Mouse (Mus musculus) limb, embryonic 10.5 days (tissue): ENCODE data around the gene Ano8. TPM values are rescaled to one million over a fixed set of nuclear protein-coding genes. Genes with fewer than 3 reads are reported as not detected.
"Not testable (repeated sequence)": the region's sequence is repeated elsewhere in the genome, so short reads cannot be mapped to it uniquely, and the experiment has no call there.

Experiments
- DNase-seq: peaks from one replicate; pipeline ENCODE4 v3.0.0-alpha.2; 2017; ENCODE audit warnings: low spot score
- H3K27ac ChIP-seq: fragments of 300-500 bp; sonication (generic); 2 replicates; pipeline ENCODE4 v1.5.1; 2016; ENCODE audit warnings: mild to moderate bottlenecking
- H3K27me3 ChIP-seq: fragments of 300-500 bp; sonication (generic); 2 replicates; pipeline ENCODE4 v1.6.1; 2016; ENCODE audit warnings: low read depth, mild to moderate bottlenecking; ENCODE audit not compliant: poor library complexity, severe bottlenecking
- H3K36me3 ChIP-seq: fragments of 300-500 bp; sonication (generic); 2 replicates; pipeline ENCODE4 v1.6.1; 2016; ENCODE audit warnings: mild to moderate bottlenecking, moderate library complexity
- H3K4me1 ChIP-seq: fragments of 300-500 bp; sonication (generic); 2 replicates; pipeline ENCODE4 v1.6.1; 2016
- H3K4me3 ChIP-seq: fragments of 300-500 bp; sonication (generic); 2 replicates; pipeline ENCODE4 v1.5.1; 2016; ENCODE audit warnings: mild to moderate bottlenecking, moderate library complexity
- H3K9me3 ChIP-seq: fragments of 300-500 bp; sonication (generic); replicated peaks from 2 replicates; pipeline ENCODE4 v1.6.1; 2016; ENCODE audit warnings: mild to moderate bottlenecking
- WGBS: fragments of 180-500 bp; shearing (Covaris S2); methylation state at CpG from one replicate; pipeline ENCODE4 v1.1.7; 2016; 5-methylcytosine and 5-hydroxymethylcytosine counted together
- polyA plus RNA-seq: library from polyadenylated mRNA; unstranded; fragments of >200 nt; fragmentation: Nextera tagmentation; extraction: Ambion mirVana; gene quantifications from 2 replicates; pipeline ENCODE4 v1.2.1, GENCODE M21; 2016

Ano8 gene
- 2.7 and 3.5 TPM in 2 replicates for polyA plus RNA-seq

- no peaks in the 10 kb centered on the region for H3K9me3 ChIP-seq
- H3K4me1 ChIP-seq = peaks cover 59% of the 10 kb centered on the region
- 6% methylated on average over 57 of the region's 58 CpGs for WGBS
- H3K27me3 ChIP-seq = peaks cover 20% of the 10 kb centered on the region
- H3K27ac ChIP-seq = peak within 1 kb of the TSS; percentile 97
- peak within 1 kb of the TSS; percentile 90 for H3K4me3 ChIP-seq
- H3K36me3 ChIP-seq = peaks cover 52% of the 10 kb centered on the region
- peak; percentile 90 for DNase-seq
These were observed at the start of gene Ano8 for GRCm38 (mm10) chr8:71485142-71486135. Ano8 (minus strand) TSS chr8:71485963.

GRCm38 (mm10) chr8:71534263-71534810 is 48.6 kb upstream of the Ano8 start:
- no peak overlapping the region for H3K4me3 ChIP-seq
- no peak overlapping the region for H3K27ac ChIP-seq
- H3K4me1 ChIP-seq = peaks cover 18% of the 10 kb centered on the region
- peaks cover 40% of the 10 kb centered on the region for H3K27me3 ChIP-seq
- DNase-seq = no peak
- no peaks in the 10 kb centered on the region for H3K36me3 ChIP-seq
- WGBS = 41% methylated on average over 3 of the region's 3 CpGs
- H3K9me3 ChIP-seq = no peaks in the 10 kb centered on the region

GRCm38 (mm10) chr8:71530735-71531467 is 45.1 kb upstream of the Ano8 start:
- H3K27me3 ChIP-seq = peaks cover 38% of the 10 kb centered on the region
- DNase-seq = not testable (repeated sequence)

GRCm38 (mm10) chr8:71528362-71529073 is 42.8 kb upstream of the Ano8 start:
- Histone ChIP-seq H3K4me3 (no peak overlapping the region), H3K9me3 (no peaks in the 10 kb centered on the region), H3K27ac (no peak overlapping the region), H3K36me3 (no peaks in the 10 kb centered on the region), H3K4me1 (peaks cover 23% of the 10 kb centered on the region), H3K27me3 (peaks cover 49% of the 10 kb centered on the region)
- DNase-seq = no peak
- 89% methylated on average over 11 of the region's 11 CpGs for WGBS

More at GRCm38 (mm10) chr8:71530735-71531467, 45.1 kb upstream of the Ano8 start:
- H3K4me3 ChIP-seq, H3K27ac ChIP-seq, H3K9me3 ChIP-seq, H3K36me3 ChIP-seq: not testable (repeated sequence)
- peaks cover 20% of the 10 kb centered on the region for H3K4me1 ChIP-seq
- WGBS = 76% methylated on average over 9 of the region's 12 CpGs

GRCm38 (mm10) chr8:71527162-71527870 is 41.6 kb upstream of the Ano8 start:
- peaks cover 60% of the 10 kb centered on the region for H3K27me3 ChIP-seq
- no peak overlapping the region for H3K4me3 ChIP-seq
- WGBS = 57% methylated on average over 3 of the region's 3 CpGs
- H3K9me3 ChIP-seq = no peaks in the 10 kb centered on the region
- no peaks in the 10 kb centered on the region for H3K36me3 ChIP-seq
- H3K27ac ChIP-seq = 0 out of 2 replicates have a peak overlapping the region, but pooled peaks have one; percentile 19
- H3K4me1 ChIP-seq = peaks cover 23% of the 10 kb centered on the region
- DNase-seq = no peak

DNA sequence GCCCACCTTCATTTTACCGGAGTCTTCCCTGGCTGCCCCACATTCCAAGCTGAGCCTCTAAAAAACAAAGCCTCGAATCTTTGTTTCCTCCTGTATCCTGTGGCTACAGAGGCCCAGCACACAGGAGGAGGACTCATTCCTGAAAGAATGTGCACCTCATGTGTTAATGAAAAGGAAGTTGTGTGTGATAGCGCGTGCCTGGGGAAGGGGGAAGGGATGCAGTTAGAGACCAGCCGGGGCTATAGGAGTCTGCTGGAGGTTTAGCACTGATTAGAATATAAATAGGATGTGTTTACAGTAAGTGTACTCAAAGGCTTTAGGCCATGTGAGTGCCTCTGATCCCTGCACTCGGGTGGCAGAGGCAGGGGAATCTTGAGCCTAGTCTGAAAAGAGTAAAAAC is 40.5 kb upstream of the Ano8 start:
- Histone ChIP-seq H3K36me3 (no peaks in the 10 kb centered on the region), H3K9me3 (no peaks in the 10 kb centered on the region), H3K4me3 (no peak overlapping the region), H3K27me3 (peaks cover 62% of the 10 kb centered on the region), H3K4me1 (peaks cover 28% of the 10 kb centered on the region), H3K27ac (no peak overlapping the region)
- WGBS = 8% methylated on average over 6 of the region's 6 CpGs
- no peak for DNase-seq

DNA sequence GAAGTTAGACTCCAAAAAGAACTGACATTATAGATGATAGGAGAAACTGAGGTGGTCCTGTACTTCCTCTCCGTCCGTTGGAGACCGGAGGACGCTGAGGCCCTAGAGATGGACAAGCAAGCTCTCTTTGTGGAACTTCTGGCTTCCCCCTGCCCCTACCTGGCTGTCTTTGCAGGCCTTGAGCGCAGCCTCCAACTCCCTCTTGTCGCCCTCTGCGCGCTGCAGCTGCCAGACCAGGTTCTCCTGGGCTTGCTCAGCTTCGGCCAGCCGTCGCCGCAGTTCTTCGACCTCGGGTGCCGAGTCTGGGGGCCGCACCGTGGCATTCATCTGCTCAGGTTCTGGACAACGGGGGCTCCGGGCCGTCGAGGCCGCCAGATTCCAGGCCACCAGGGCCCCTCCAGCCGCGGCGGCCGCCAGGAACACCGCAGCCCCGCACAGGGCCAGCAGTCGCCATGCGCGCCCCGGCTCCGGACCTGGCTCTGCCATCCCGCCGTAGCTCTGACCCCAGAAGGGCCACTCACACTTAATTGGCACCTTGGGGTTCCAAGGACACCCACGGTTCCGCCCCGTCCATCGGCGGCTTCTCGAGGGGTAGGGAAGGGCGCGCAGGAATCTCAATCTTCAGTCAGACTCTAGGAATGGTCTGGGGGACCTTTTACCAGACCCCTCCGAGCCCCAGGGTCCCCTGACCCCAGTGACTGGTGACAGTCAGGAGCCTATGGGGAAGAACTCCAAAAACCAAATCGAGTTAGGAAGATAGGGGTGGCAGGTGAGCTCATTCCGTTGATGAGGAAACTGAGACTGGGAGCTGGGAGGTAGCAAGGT is 39.7 kb upstream of the Ano8 start, which contains the start of gene Ccdc194:
Gene Ccdc194 (minus strand): TSS at position 486 of the 825 bp plus-strand sequence.
- Histone ChIP-seq H3K27me3 (peaks cover 62% of the 10 kb centered on the region), H3K9me3 (no peaks in the 10 kb centered on the region), H3K4me3 (peak within 1 kb of the TSS; percentile 38), H3K27ac (peak within 1 kb of the TSS; percentile 27), H3K36me3 (no peaks in the 10 kb centered on the region), H3K4me1 (peaks cover 32% of the 10 kb centered on the region)
- DNase-seq = no peak
- 6% methylated on average over 46 of the region's 46 CpGs for WGBS

DNA sequence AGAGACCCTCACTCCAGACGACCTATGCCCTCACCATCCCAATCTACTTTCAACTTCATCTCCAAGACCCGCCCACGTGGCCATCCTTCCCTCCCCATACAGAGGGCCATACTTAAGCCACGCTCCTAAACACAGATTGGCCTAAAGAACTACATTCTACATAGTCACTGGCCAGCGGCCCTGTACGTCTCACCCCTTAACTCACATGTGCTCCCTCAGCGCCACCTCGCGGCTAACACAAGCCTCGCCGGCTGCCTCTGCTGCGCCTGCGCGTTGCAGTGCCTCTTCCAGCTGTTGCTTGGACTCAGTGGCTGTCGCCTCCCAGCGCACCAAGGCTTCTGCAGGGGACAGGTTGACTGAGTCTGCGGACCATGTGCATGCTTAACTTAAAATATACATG is 35.9 kb upstream of the Ano8 start:
- DNase-seq = peak; percentile 96
- Histone ChIP-seq H3K36me3 (no peaks in the 10 kb centered on the region), H3K9me3 (no peaks in the 10 kb centered on the region), H3K4me3 (no peak overlapping the region), H3K27ac (no peak overlapping the region), H3K27me3 (peaks cover 44% of the 10 kb centered on the region), H3K4me1 (peaks cover 31% of the 10 kb centered on the region)
- WGBS = 5% methylated on average over 17 of the region's 17 CpGs

GRCm38 (mm10) chr8:71519037-71519825 is 33.5 kb upstream of the Ano8 start:
- not testable (repeated sequence) for H3K27ac ChIP-seq, H3K4me3 ChIP-seq, H3K36me3 ChIP-seq, H3K9me3 ChIP-seq
- H3K27me3 ChIP-seq = peaks cover 20% of the 10 kb centered on the region
- H3K4me1 ChIP-seq = peaks cover 18% of the 10 kb centered on the region
- DNase-seq = peak; percentile 71
- WGBS = 49% methylated on average over 10 of the region's 10 CpGs

- peaks cover 1% of the 10 kb centered on the region; the same call in 1 of the 2 replicates for H3K27me3 ChIP-seq
- H3K27ac ChIP-seq = no peak overlapping the region
- no peak overlapping the region for H3K4me3 ChIP-seq
- DNase-seq = peak; percentile 29
- H3K36me3 ChIP-seq = no peaks in the 10 kb centered on the region
- peaks cover 25% of the 10 kb centered on the region for H3K4me1 ChIP-seq
- 12% methylated on average over 6 of the region's 6 CpGs for WGBS
- no peaks in the 10 kb centered on the region for H3K9me3 ChIP-seq
These were observed 31.0 kb upstream of the Ano8 start for GRCm38 (mm10) chr8:71516786-71517185.
